Mouse (Mus musculus): Measurements from ENCODE around the gene Klhl36. TPM values are rescaled to one million over a fixed set of nuclear protein-coding genes. Genes with fewer than 3 reads are reported as not detected.

Gene Klhl36
- total RNA-seq, 1 experiment, result 3.6 TPM

GRCm38 (mm10) chr8:119831336-119831995, 30.6 kb upstream of the Klhl36 start:
- Histone ChIP-seq H3K4me1 (ENCODE audit: control insufficient read depth in 2 of 2, insufficient read depth in 2 of 2, low read length in 2 of 2, poor library complexity in 1 of 2) (peaks cover 24 to 41% of the 10 kb centered on the region in 2 experiments), H3K9ac (ENCODE audit: insufficient read depth, low read depth, low read length, poor library complexity, severe bottlenecking) (peak overlapping the region; percentile 40; the same call in 1 of the 2 replicates), H3K4me3 (ENCODE audit: insufficient read depth in 1 of 2, low read depth in 1 of 2, low read length in 2 of 2, poor library complexity in 1 of 2, severe bottlenecking in 1 of 2) (no peak overlapping the region), H3K27ac (ENCODE audit: insufficient read depth, low read depth, low read length, poor library complexity, severe bottlenecking) (0 out of 2 replicates have a peak overlapping the region, but pooled peaks have one; percentile 13), H3K9me3 (ENCODE audit: control insufficient read depth, insufficient read depth, low read depth, low read length) (no peaks in the 10 kb centered on the region), H3K36me3 (ENCODE audit: control insufficient read depth, insufficient read depth, low read length, poor library complexity, severe bottlenecking) (no peaks in the 10 kb centered on the region)
- in situ Hi-C loops (cut with MboI; ENCODE audit: low sequenced_read_pairs in 2 of 2, unreplicated experiment in 2 of 2), result no loop called here
- TF ChIP-seq HCFC1 (IDR thresholded peaks at IDR 0.05; ENCODE audit: borderline replicate concordance, insufficient read depth, low read length) (no peak), ZNF384 (IDR thresholded peaks at IDR 0.05; ENCODE audit: low read depth, low read length) (no peak), CHD2 (IDR thresholded peaks at IDR 0.05; ENCODE audit: low read depth, low read length) (no peak), ZC3H11A (IDR thresholded peaks at IDR 0.05; ENCODE audit: borderline replicate concordance, low read depth, low read length) (no peak), MAFK (IDR thresholded peaks at IDR 0.05; ENCODE audit: insufficient read depth, low read depth, low read length) (no peak)
- DNase-seq (ENCODE audit: low read depth, low spot score), result no peak

- Histone ChIP-seq H3K36me3 (ENCODE audit: control insufficient read depth, insufficient read depth, low read length, poor library complexity, severe bottlenecking) (no peaks in the 10 kb centered on the region), H3K9ac (ENCODE audit: insufficient read depth, low read depth, low read length, poor library complexity, severe bottlenecking) (peak overlapping the region; percentile 49; the same call in 1 of the 2 replicates), H3K4me3 (ENCODE audit: insufficient read depth in 1 of 2, low read depth in 1 of 2, low read length in 2 of 2, poor library complexity in 1 of 2, severe bottlenecking in 1 of 2) (no peak overlapping the region), H3K9me3 (ENCODE audit: control insufficient read depth, insufficient read depth, low read depth, low read length) (no peaks in the 10 kb centered on the region), H3K27ac (ENCODE audit: insufficient read depth, low read depth, low read length, poor library complexity, severe bottlenecking) (peak overlapping the region; percentile 3; the same call in 1 of the 2 replicates), H3K4me1 (ENCODE audit: control insufficient read depth in 2 of 2, insufficient read depth in 2 of 2, low read length in 2 of 2, poor library complexity in 1 of 2) (peaks cover 24 to 41% of the 10 kb centered on the region in 2 experiments)
- TF ChIP-seq ZNF384 (IDR thresholded peaks at IDR 0.05; ENCODE audit: low read depth, low read length) (no peak), MAFK (IDR thresholded peaks at IDR 0.05; ENCODE audit: insufficient read depth, low read depth, low read length) (no peak)
- DNase-seq (ENCODE audit: low read depth, low spot score), result no peak
- in situ Hi-C loops (cut with MboI; ENCODE audit: low sequenced_read_pairs in 2 of 2, unreplicated experiment in 2 of 2), result no loop called here
These were observed 29.9 kb upstream of the Klhl36 start for GRCm38 (mm10) chr8:119832101-119832617.

GRCm38 (mm10) chr8:119832931-119833330, 29.1 kb upstream of the Klhl36 start:
- in situ Hi-C loops (cut with MboI; ENCODE audit: low sequenced_read_pairs in 2 of 2, unreplicated experiment in 2 of 2), result no loop called here
- no peak for DNase-seq (ENCODE audit: low read depth, low spot score)
- TF ChIP-seq ZC3H11A (IDR thresholded peaks at IDR 0.05; ENCODE audit: borderline replicate concordance, low read depth, low read length), result no peak
- no peak for TF ChIP-seq ZNF384 (IDR thresholded peaks at IDR 0.05; ENCODE audit: low read depth, low read length)
- no peak for TF ChIP-seq CHD2 (IDR thresholded peaks at IDR 0.05; ENCODE audit: low read depth, low read length)
- TF ChIP-seq MAFK (IDR thresholded peaks at IDR 0.05; ENCODE audit: insufficient read depth, low read depth, low read length), result no peak
- TF ChIP-seq HCFC1 (IDR thresholded peaks at IDR 0.05; ENCODE audit: borderline replicate concordance, insufficient read depth, low read length), result no peak
- Histone ChIP-seq H3K9me3 (ENCODE audit: control insufficient read depth, insufficient read depth, low read depth, low read length) (no peaks in the 10 kb centered on the region), H3K4me1 (ENCODE audit: control insufficient read depth in 2 of 2, insufficient read depth in 2 of 2, low read length in 2 of 2, poor library complexity in 1 of 2) (peaks cover 25 to 45% of the 10 kb centered on the region in 2 experiments), H3K4me3 (ENCODE audit: insufficient read depth in 1 of 2, low read depth in 1 of 2, low read length in 2 of 2, poor library complexity in 1 of 2, severe bottlenecking in 1 of 2) (no peak overlapping the region), H3K9ac (ENCODE audit: insufficient read depth, low read depth, low read length, poor library complexity, severe bottlenecking) (no peak overlapping the region; the same call in 1 of the 2 replicates), H3K36me3 (ENCODE audit: control insufficient read depth, insufficient read depth, low read length, poor library complexity, severe bottlenecking) (no peaks in the 10 kb centered on the region), H3K27ac (ENCODE audit: insufficient read depth, low read depth, low read length, poor library complexity, severe bottlenecking) (no peak overlapping the region; the same call in 1 of the 2 replicates)

- Histone ChIP-seq H3K9me3 (ENCODE audit: control insufficient read depth, insufficient read depth, low read depth, low read length) (no peaks in the 10 kb centered on the region), H3K9ac (ENCODE audit: insufficient read depth, low read depth, low read length, poor library complexity, severe bottlenecking) (no peak overlapping the region), H3K27ac (ENCODE audit: insufficient read depth, low read depth, low read length, poor library complexity, severe bottlenecking) (no peak overlapping the region), H3K36me3 (ENCODE audit: control insufficient read depth, insufficient read depth, low read length, poor library complexity, severe bottlenecking) (no peaks in the 10 kb centered on the region), H3K4me3 (ENCODE audit: insufficient read depth in 1 of 2, low read depth in 1 of 2, low read length in 2 of 2, poor library complexity in 1 of 2, severe bottlenecking in 1 of 2) (no peak overlapping the region), H3K4me1 (ENCODE audit: control insufficient read depth in 2 of 2, insufficient read depth in 2 of 2, low read length in 2 of 2, poor library complexity in 1 of 2) (peaks cover 34 to 48% of the 10 kb centered on the region in 2 experiments)
- no peak for DNase-seq (ENCODE audit: low read depth, low spot score)
- in situ Hi-C loops (cut with MboI; ENCODE audit: low sequenced_read_pairs in 2 of 2, unreplicated experiment in 2 of 2), result no loop called here
- TF ChIP-seq ZC3H11A (IDR thresholded peaks at IDR 0.05; ENCODE audit: borderline replicate concordance, low read depth, low read length) (no peak), MAFK (IDR thresholded peaks at IDR 0.05; ENCODE audit: insufficient read depth, low read depth, low read length) (no peak), ZNF384 (IDR thresholded peaks at IDR 0.05; ENCODE audit: low read depth, low read length) (no peak), HCFC1 (IDR thresholded peaks at IDR 0.05; ENCODE audit: borderline replicate concordance, insufficient read depth, low read length) (no peak), CHD2 (IDR thresholded peaks at IDR 0.05; ENCODE audit: low read depth, low read length) (no peak)
These were observed 27.4 kb upstream of the Klhl36 start for GRCm38 (mm10) chr8:119834676-119835075.
